Mouse (Mus musculus) heart, postnatal 0 days (tissue): ENCODE data around the gene Dpp6.

Source experiments
- CTCF ChIP-seq: IDR thresholded peaks from 2 replicates; pipeline ENCODE4 v1.5.1; 2016; ENCODE audit warnings: antibody characterized with exemption, control low read depth, low read depth
- EP300 ChIP-seq: IDR thresholded peaks from 2 replicates; pipeline ENCODE4 v1.6.1; 2016; ENCODE audit warnings: antibody characterized with exemption, low read depth

DNA sequence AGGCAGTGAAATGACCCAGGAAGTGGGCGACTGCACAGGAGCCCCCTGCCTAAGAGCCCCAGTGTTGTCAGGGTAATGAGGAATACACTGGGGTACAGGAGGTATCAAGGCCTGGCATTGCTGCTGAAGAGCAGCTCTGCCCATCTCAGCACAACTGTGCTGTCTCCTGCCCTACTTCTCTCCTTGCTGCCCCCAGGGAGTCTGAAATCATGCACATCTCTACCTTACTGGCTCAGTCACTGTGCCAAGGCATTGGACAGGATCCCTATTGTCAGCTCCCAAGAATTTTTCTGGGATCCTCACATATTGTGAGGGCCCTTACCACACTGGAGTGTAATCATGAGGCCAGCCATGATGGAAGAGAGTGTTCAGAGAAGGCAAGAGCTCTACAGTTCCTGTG, 914.4 kb downstream of the Dpp6 start:
- TF ChIP-seq EP300 (no peak), CTCF (no peak)
